Mouse (Mus musculus) testis, adult 10 weeks (tissue): ENCODE results near the gene Chd1l. TPM values are rescaled to one million over a fixed set of nuclear protein-coding genes. Genes with fewer than 3 reads are reported as not detected.

Experiments
- polyA plus RNA-seq: library from polyadenylated mRNA; stranded (reverse); fragments of 350-450 nt; fragmentation: Illumina TruSeq; extraction: RNeasy Lipid Tissue Mini Kit (QIAGEN cat#74804); gene quantifications from one replicate; pipeline ENCODE4 v1.2.3, GENCODE M21; 2014; ENCODE audit warnings: low read depth, low replicate concordance

Gene Chd1l
- polyA plus RNA-seq = 30.0 TPM

DNA sequence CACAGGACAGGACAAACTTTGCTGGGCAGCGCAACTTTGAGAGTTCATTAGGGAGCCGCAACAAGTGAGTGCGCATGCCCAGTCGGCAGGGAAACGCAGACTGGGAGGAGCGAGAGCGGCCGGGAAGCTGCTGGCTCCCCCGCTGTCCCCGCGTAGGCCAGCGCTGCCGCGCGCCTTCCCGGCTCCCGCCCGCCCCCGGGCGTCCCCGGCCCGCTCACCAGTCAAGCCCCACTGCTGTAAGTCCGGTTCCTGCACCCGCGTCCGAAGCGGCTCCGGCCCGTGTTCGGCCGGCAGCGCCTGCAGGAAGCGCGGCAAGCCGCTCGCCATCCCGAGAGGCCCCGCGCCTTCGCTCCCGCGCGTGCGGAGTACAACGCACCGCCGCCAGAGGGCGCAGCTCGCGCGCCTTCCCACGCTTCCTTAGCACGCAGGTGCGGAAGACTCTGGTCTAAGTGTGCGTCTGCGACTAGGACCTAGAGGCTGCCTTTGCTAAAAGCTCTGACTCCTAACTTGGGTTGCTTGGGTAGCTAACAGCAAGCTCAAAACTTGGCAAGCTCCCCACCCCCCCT lies at the start of gene Chd1l:
Chd1l (minus strand) TSS at position 359 of the 566 bp plus-strand sequence.

DNA sequence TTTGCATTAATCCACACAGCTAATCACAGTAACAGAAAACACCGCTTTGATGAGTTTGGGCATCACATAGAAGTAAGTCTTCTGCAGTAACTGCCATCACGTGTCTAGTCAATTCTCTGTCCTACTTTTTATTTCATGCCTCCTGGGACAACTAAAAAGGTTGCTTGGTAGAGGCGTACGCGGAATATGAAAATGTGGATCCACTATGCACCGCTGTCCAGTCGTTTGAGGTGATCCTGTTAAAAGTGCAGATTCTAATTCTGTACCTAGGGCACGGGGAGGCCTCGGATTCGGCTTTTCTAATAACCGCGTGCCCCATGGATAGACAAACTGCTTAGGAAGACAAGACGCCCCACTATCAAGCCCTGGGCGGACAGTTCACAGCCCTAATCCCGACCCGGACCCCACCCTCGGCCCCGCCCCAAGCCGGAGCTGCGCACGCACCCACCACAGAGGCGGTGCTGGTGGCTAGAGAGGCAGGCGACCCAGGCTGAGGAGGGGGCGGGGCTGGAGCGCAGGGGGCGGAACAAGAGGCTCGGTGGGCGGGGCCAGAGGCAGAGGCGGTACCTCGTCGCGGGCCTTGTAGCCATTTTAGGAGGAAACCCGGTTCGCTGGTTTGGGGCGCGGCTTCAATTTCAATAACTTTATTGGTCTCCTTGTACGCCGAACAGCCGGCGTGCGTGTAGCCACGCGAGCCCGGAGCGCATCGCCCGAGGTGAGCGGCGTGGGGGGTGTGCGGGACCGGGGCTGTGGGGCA lies 47.8 kb upstream of the Chd1l start, which contains the start of gene Prkab2:
Prkab2 (plus strand) TSS at position 539 of the 757 bp plus-strand sequence.

GRCm38 (mm10) chr3:97628391-97629001 lies 18.5 kb upstream of the Chd1l start, which contains the start of gene Fmo5:
Gene Fmo5, plus strand, starts transcription at chr3:97628804.

Other genes starting within 250 kb of the Chd1l start
- not detected for gene Olfr1402, start 188.2 kb downstream of the Chd1l start, polyA plus RNA-seq
- 1.8 TPM for gene Fmo5, start 18.6 kb upstream of the Chd1l start, polyA plus RNA-seq
- 21.5 TPM for gene Prkab2, start 48.0 kb upstream of the Chd1l start, polyA plus RNA-seq
- gene Gm17651, start 64.5 kb upstream of the Chd1l start, polyA plus RNA-seq = not detected